Mouse (Mus musculus) kidney, embryonic 14.5 days (tissue): ENCODE data around the gene Bicd2. TPM values are rescaled to one million over a fixed set of nuclear protein-coding genes. Genes with fewer than 3 reads are reported as not detected.

ENCODE experiments used
- ATAC-seq: fragments of 200-750 bp; cut with Nextera tagmentation; 2 replicates; pipeline ENCODE4 v1.8.0; 2017; ENCODE audit warnings: moderate number of reproducible peaks, mild to moderate bottlenecking, moderate TSS enrichment, moderate library complexity; ENCODE audit not compliant: low FRiP score, low TSS enrichment
- H3K27ac ChIP-seq: fragments of 300-500 bp; sonication (generic); 2 replicates; pipeline ENCODE4 v1.5.1; 2014; ENCODE audit warnings: low read depth, mild to moderate bottlenecking, low read length, moderate library complexity, mixed read lengths
- H3K27me3 ChIP-seq: fragments of 300-500 bp; sonication (generic); 2 replicates; pipeline ENCODE4 v1.6.1; 2014; ENCODE audit warnings: mild to moderate bottlenecking, low read length; ENCODE audit not compliant: control insufficient read depth, insufficient read depth
- H3K36me3 ChIP-seq: fragments of 300-500 bp; sonication (generic); 2 replicates; pipeline ENCODE4 v1.6.1; 2014; ENCODE audit warnings: low read length, mixed read lengths; ENCODE audit not compliant: control insufficient read depth, insufficient read depth
- H3K4me1 ChIP-seq: fragments of 300-500 bp; sonication (generic); 2 replicates; pipeline ENCODE4 v1.6.1; 2014; ENCODE audit warnings: low read length, mixed read lengths; ENCODE audit not compliant: control insufficient read depth, insufficient read depth
- H3K4me2 ChIP-seq: fragments of 300-500 bp; sonication (generic); replicated peaks from 2 replicates; pipeline ENCODE4 v1.6.1; 2014; ENCODE audit warnings: low read depth, mild to moderate bottlenecking, low read length
- H3K4me3 ChIP-seq: fragments of 300-500 bp; sonication (generic); 2 replicates; pipeline ENCODE4 v1.5.1; 2014; ENCODE audit warnings: mild to moderate bottlenecking, low read length
- H3K9ac ChIP-seq: fragments of 300-500 bp; sonication (generic); 2 replicates; pipeline ENCODE4 v1.6.1; 2014; ENCODE audit warnings: low read depth, mild to moderate bottlenecking, low read length, moderate library complexity
- H3K9me3 ChIP-seq: fragments of 300-500 bp; sonication (generic); 2 replicates; pipeline ENCODE4 v1.6.1; 2016; ENCODE audit warnings: low read length; ENCODE audit not compliant: control insufficient read depth
- WGBS: fragments of 180-500 bp; shearing (Covaris S2); extraction: QIAGEN DNeasy Blood & Tissue Kit; methylation state at CpG from one replicate; pipeline ENCODE4 v1.1.7; 2014; 5-methylcytosine and 5-hydroxymethylcytosine counted together
- polyA plus RNA-seq: library from polyadenylated mRNA; unstranded; fragments of >200 nt; fragmentation: Nextera tagmentation; extraction: Ambion mirVana; gene quantifications from 2 replicates; pipeline ENCODE4 v1.2.1, GENCODE M21; 2014

The Bicd2 gene
- polyA plus RNA-seq, 1 experiment from 2014 or later: 26.1 TPM

DNA sequence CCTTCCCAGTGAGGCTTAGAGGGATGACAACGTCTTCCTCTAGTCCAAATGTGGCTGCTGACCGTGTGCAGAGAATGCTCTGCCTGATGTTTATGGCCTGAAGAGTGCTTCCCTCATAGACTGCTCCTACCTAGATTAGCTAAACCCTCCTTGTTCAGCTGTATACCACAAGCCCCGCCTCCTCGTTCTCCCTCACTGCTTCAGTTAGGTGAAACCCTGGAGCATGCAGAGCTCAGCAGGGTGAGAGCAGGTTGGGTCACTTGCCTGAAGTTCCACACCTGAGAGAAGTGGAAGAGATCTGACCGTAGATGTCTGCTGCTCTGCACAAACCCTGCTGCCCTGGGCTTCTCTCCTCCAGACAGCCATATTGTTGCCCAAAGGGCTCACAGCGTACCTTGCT is 33.3 kb downstream of the Bicd2 start:
- Histone ChIP-seq H3K4me1 (peaks cover 11% of the 10 kb centered on the region), H3K4me2 (no peak overlapping the region), H3K9ac (no peak overlapping the region), H3K4me3 (no peak overlapping the region), H3K27me3 (no peaks in the 10 kb centered on the region), H3K36me3 (peaks cover 52% of the 10 kb centered on the region), H3K27ac (no peak overlapping the region), H3K9me3 (no peaks in the 10 kb centered on the region)
- peak; percentile 21; the same call in 1 of the 2 replicates for ATAC-seq
- 64% methylated on average over 6 of the region's 6 CpGs for WGBS

DNA sequence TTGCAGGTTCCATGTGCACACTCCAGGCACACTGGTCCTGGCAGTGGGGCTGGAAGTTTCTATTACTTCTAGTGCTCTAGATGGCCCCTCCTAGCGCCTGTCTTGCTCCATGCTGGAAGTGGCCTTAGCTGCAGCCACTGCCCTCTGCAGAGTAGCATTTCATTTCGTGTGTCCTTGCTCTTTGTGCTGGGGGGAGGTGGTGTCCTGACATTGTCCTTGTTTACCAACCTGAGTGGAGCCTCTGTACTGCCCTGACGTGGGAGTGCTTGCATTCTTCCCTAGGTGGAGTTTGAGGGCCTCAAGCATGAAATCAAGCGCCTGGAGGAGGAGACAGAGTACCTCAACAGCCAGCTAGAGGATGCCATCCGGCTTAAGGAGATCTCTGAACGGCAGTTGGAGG is 36.2 kb downstream of the Bicd2 start:
- H3K4me2 ChIP-seq: no peak overlapping the region
- no peak overlapping the region for H3K4me3 ChIP-seq
- WGBS: 82% methylated on average over 6 of the region's 6 CpGs
- ATAC-seq: no peak
- no peak overlapping the region for H3K27ac ChIP-seq
- no peaks in the 10 kb centered on the region for H3K4me1 ChIP-seq
- H3K27me3 ChIP-seq: no peaks in the 10 kb centered on the region
- H3K36me3 ChIP-seq: peaks cover 72% of the 10 kb centered on the region
- no peaks in the 10 kb centered on the region for H3K9me3 ChIP-seq
- H3K9ac ChIP-seq: no peak overlapping the region

DNA sequence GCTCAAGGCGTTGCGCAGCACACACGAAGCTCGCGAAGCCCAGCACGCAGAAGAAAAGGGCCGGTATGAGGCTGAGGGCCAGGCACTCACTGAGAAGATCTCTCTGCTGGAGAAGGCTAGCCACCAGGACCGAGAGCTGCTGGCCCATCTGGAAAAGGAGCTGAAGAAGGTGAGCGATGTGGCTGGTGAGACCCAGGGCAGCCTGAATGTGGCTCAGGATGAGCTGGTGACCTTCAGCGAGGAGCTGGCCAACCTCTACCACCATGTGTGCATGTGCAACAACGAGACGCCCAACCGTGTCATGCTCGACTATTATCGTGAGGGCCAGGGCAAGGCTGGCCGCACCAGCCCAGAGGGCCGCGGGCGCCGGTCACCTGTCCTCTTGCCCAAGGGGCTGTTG is 37.9 kb downstream of the Bicd2 start:
- no peak for ATAC-seq
- Histone ChIP-seq H3K4me1 (no peaks in the 10 kb centered on the region), H3K27ac (no peak overlapping the region), H3K4me3 (no peak overlapping the region), H3K4me2 (no peak overlapping the region), H3K9me3 (no peaks in the 10 kb centered on the region), H3K9ac (no peak overlapping the region), H3K36me3 (peaks cover 88% of the 10 kb centered on the region), H3K27me3 (no peaks in the 10 kb centered on the region)
- WGBS: 97% methylated on average over 20 of the region's 20 CpGs

- H3K9ac ChIP-seq: no peak overlapping the region
- peak; percentile 47; the same call in 1 of the 2 replicates for ATAC-seq
Measured at GRCm38 (mm10) chr13:49381230-49381629, 39.8 kb downstream of the Bicd2 start.

DNA sequence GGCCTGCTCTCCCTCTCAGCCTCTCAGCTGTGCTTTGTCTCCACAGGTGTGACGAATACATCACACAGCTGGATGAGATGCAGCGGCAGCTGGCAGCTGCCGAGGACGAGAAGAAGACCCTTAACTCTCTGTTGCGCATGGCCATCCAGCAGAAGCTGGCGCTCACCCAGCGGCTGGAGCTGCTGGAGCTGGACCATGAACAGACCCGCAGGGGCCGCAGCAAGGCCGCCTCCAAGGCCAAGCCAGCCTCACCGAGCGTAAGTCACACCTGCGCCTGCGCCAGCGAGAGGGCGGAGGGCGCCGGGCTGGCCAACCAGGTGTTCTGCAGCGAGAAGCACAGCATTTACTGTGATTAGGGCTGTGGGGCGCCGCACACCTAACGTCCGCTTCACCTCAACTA is 41.6 kb downstream of the Bicd2 start:
- 93% methylated on average over 23 of the region's 23 CpGs for WGBS
- H3K27me3 ChIP-seq: no peaks in the 10 kb centered on the region
- no peak for ATAC-seq
- no peaks in the 10 kb centered on the region for H3K9me3 ChIP-seq
- no peak overlapping the region for H3K4me3 ChIP-seq
- no peak overlapping the region for H3K9ac ChIP-seq
- H3K4me2 ChIP-seq: no peak overlapping the region
- no peak overlapping the region for H3K27ac ChIP-seq
- H3K36me3 ChIP-seq: peaks cover 80% of the 10 kb centered on the region
- H3K4me1 ChIP-seq: no peaks in the 10 kb centered on the region

More at GRCm38 (mm10) chr13:49381230-49381629, 39.8 kb downstream of the Bicd2 start:
- WGBS: 23% methylated on average over 3 of the region's 3 CpGs
- H3K4me3 ChIP-seq: no peak overlapping the region
- H3K36me3 ChIP-seq: peaks cover 86% of the 10 kb centered on the region
- no peaks in the 10 kb centered on the region for H3K4me1 ChIP-seq
- no peak overlapping the region for H3K4me2 ChIP-seq
- no peaks in the 10 kb centered on the region for H3K27me3 ChIP-seq
- no peak overlapping the region; the same call in 1 of the 2 replicates for H3K27ac ChIP-seq
- H3K9me3 ChIP-seq: no peaks in the 10 kb centered on the region

DNA sequence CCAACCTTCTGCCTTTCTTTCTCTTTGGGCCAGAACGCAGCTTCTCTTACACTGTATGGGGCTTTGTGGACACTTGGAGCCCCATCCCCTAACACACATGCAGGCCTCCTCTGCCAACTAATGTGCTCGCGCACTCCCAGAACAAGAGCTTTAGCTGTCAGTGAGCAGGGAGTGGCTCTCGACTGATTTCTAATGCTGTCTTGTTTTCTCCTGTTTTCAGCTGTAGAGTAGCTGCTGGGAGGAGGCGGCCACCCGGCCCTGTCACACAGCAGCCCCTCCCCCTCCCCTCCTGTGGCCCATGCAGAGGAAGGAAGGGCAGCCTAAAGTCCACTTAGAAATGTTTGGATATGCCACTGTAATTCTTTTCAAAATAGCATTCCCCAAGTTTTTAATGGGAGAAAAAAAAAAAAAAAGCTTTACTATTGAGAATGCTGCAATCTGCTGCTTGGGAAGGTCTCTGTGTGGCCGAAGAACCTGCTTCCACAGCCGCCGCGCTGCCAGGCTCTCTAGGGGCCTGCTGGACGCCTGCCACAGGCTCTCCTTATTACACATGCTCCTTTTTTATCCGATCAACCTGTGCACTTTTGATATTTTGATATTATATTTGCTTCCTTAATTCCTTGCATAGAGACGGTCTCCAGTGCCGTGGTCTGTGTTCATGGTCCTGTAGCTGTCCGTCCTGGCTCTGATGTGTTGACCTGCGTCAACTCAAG is 43.5 kb downstream of the Bicd2 start:
- ATAC-seq: no peak
- Histone ChIP-seq H3K4me2 (no peak overlapping the region), H3K9me3 (no peaks in the 10 kb centered on the region), H3K27me3 (no peaks in the 10 kb centered on the region), H3K9ac (0 out of 2 replicates have a peak overlapping the region, but pooled peaks have one; percentile 7), H3K27ac (no peak overlapping the region), H3K4me1 (no peaks in the 10 kb centered on the region), H3K36me3 (peaks cover 61% of the 10 kb centered on the region), H3K4me3 (no peak overlapping the region)
- WGBS: 77% methylated on average over 16 of the region's 16 CpGs

DNA sequence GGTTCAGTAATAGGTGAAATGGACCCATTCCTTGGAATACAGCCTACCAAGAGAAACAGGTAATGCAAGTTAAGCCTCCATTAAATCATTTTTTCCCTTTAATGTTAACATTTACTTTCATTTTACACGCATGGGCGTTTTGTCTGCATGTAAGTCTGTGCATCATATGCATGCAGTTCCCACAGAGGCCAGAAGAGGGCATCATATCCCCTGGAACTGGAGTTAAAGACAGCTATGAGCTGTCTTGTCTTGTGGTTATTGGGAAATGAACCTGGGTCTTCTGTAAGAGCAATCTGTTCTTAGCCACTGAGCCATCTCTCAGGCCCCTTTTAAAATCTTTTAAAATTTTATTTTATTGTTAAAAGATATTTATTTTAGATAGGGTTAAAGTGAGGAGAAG is 50.0 kb downstream of the Bicd2 start:
- no peak overlapping the region for H3K4me3 ChIP-seq
- WGBS: 97% methylated on average over 2 of the region's 2 CpGs
- H3K4me2 ChIP-seq: no peak overlapping the region
- no peaks in the 10 kb centered on the region for H3K27me3 ChIP-seq
- H3K36me3 ChIP-seq: peaks cover 8% of the 10 kb centered on the region
- no peak overlapping the region for H3K27ac ChIP-seq
- no peak overlapping the region for H3K9ac ChIP-seq
- no peak for ATAC-seq
- H3K9me3 ChIP-seq: no peaks in the 10 kb centered on the region; the same call in 1 of the 2 replicates
- no peaks in the 10 kb centered on the region for H3K4me1 ChIP-seq

GRCm38 (mm10) chr13:49393579-49393978 is 52.2 kb downstream of the Bicd2 start:
- no peak overlapping the region for H3K9ac ChIP-seq
- no peaks in the 10 kb centered on the region; the same call in 1 of the 2 replicates for H3K9me3 ChIP-seq
- H3K27me3 ChIP-seq: no peaks in the 10 kb centered on the region
- 89% methylated on average over 1 of the region's 1 CpGs for WGBS
- no peaks in the 10 kb centered on the region for H3K4me1 ChIP-seq
- H3K27ac ChIP-seq: no peak overlapping the region
- no peak overlapping the region for H3K4me2 ChIP-seq
- no peak overlapping the region for H3K4me3 ChIP-seq
- H3K36me3 ChIP-seq: no peaks in the 10 kb centered on the region
- no peak for ATAC-seq

DNA sequence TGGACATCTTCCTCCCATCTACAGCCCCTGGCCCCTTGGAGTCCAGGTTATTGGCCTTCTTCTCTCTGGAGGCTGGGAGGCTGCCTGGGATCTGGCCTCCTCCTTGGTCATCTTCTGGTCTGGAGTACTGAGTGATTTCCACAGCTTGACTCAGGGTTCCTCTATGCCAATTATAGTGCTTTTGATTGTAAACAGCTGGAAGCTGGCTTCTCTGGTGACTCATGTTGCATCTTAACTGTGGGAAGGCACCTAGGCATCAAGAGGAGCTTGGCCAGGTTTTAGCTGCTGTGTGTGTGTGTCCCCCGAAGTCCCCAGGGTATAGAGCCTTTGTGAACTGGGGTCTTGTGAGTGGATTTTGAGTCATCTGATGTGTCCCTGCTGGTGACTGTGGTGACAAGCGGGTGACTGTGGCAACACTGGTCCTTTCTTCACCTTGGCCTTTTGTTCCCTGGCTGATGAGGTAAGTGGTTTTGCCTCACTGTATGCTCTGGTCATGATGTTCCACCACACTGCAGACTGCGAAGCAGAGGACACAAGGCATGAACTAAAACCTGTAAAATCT is 53.6 kb downstream of the Bicd2 start:
- WGBS: 95% methylated on average over 3 of the region's 3 CpGs
- no peak for ATAC-seq
- Histone ChIP-seq H3K4me3 (no peak overlapping the region), H3K36me3 (no peaks in the 10 kb centered on the region), H3K4me1 (no peaks in the 10 kb centered on the region), H3K9me3 (no peaks in the 10 kb centered on the region; the same call in 1 of the 2 replicates), H3K27me3 (no peaks in the 10 kb centered on the region), H3K9ac (no peak overlapping the region), H3K4me2 (no peak overlapping the region), H3K27ac (no peak overlapping the region)
